Mouse (Mus musculus) layer of hippocampus, adult 9-10 months (tissue): Measurements from ENCODE around the gene Fmod.

ENCODE experiments used
- DNase-seq: peaks from one replicate; pipeline ENCODE4 v3.0.0; 2022; ENCODE audit warnings: low spot score

Fmod gene

DNA sequence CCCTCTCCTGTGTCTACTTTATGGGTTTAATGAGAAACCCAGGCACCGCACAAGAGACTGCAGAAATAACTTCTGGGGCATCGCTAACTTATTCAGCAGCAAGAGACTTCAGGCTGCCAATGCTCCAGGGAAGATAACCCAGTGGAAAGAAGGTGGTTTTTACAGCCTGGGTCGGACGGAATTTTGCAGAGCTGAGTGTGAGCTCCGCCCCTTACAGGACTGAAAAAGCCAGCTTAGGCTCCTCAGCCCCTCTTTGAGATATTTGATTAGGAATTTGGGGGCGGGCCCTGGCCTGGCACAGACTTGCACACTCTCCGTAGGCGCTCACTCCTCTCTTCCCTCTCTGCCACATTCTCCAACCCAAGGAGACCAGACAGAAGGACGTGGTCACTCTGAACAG, at the start of gene Fmod:
TSS of gene Fmod (plus strand) at position 83 of the 400 bp plus-strand sequence.
- DNase-seq = no peak

DNA sequence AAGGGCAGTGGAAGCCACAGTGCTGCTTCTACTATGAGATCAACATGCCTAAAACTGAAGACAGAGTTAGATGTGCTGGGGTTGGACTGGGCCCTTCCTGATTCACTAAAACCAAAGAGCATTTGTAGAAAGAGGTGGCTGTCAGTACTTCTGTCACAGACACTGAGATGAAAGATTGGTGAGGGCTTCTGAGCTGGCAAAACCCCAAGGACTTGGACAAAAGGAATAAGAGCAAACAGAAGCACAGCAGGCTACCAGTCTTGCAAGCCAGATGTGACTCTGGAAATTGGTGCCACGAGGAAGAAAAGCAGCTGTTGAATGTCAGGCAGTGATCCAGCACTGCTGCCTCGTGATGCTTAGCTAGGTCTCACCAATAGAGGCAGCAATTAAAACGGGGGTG, 48.2 kb upstream of the Fmod start:
- DNase-seq = no peak

DNA sequence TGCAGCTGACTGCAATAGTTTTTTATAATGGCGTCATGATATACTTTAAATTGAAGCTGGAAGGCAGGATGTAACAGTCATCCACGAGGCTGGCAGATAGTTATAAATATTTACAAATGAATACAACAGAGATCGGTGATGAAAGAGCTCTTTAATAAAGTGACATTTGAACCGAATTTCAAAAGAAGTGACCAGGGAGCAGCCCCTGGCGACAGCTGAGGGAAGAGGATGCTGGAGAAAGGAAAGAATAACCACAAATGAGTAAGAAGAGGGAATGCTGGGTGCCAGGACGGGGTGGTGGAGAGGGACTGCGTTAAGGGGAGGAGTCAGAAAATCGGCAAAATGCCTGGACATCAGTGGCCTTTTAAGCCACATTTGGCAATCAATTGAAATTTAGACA, 45.8 kb upstream of the Fmod start:
- no peak for DNase-seq

DNA sequence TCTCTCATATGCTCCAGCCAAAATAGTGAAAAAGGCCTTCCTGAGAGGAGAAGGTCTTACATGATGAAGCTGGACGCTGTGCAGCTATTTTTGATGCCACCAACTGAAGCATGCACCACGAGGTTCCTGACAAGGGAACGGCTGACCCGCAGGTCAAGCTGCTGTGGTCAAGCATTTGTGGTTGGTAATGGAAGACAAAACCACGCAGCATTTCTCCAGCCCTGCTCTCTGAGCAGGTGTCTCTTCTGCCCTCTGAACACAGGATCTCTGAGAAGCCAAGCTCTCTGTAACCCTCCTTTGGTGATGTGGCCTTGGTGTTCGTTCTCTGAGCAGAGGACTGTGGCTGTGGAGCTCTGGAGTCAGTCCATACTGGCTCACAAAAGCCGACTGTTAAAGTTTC, 31.6 kb upstream of the Fmod start:
- no peak for DNase-seq

DNA sequence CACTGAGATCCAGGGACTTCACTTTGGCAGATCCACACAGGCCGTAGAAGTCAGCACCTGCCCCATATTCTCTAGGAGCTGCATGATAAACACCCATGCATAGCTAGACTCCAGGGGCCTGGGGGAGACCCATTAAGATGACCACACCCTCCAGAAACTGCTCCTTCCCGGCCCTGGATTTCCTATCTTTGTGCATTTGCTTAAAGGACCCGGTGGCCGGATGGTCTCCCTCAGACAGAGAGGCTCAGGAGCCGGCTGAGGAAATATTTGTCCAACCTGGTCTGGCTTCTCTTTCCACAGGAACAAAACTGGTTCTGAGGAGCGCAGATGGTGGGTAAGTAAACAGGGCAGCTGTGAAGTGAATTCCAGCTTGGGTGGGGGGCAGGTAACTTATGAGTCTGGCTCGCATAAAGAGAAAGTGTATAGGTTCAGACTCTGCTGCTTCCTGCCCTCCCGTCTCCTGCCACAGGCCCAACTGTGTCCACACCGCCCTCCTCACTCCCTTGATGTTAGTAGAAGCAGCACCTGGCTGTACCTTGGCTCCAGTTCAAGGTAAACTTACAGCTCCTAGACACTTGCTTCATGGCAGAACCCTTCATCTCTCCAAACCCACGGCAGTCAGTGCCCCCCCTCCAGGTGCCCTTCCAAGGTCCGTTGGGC, 30.8 kb upstream of the Fmod start:
- DNase-seq = no peak

DNA sequence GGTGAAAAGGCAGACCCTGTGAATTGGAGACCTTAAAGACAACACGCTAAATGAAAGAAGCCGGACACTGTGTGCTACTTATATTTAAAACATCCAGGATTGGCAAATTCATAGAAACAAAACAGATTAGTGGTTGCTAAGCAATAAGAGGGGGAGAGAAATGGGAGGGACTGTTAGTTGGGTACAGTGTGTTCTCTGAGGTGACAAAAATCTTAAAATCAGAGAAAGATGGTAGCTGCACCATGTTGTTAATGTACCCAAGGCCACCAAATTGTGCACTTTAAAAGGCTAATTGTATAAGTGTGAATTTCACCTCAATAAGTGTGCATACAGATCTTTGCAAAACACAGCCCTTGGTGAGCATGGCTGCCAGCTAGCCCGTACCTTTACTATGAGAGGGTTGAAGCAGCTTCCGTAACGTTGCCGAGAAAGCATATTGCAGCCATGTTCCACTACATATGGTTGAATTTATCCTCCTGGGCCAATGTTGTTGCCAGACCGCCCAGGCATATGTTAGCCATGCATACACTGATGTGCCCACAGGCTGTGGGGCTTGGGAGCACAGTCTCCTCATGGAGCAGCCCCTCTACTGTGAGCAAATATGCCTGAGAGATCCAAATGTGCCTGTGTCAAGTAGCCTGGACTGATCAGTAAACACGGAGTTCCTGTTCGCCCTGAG, 12.6 kb upstream of the Fmod start:
- no peak for DNase-seq

DNA sequence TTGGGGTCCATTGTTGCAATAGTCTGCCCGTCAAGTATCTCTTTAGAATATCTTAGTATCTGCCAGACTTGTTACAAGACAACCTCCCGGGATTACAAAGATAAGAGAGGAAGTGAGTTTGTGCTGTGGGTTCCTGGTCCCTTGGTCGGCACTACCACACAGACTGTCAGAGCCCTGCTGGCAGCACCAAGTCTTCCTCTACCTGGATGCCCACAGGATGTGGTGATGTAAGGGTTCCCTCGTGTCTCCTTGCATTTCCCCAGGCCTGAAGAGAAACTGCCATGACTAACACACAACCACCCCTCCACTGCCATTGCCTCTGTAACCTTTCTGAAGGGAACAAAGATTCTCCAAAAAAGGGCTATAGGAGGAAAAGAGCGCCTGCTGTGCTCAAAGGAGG, 11.1 kb upstream of the Fmod start:
- DNase-seq = no peak

DNA sequence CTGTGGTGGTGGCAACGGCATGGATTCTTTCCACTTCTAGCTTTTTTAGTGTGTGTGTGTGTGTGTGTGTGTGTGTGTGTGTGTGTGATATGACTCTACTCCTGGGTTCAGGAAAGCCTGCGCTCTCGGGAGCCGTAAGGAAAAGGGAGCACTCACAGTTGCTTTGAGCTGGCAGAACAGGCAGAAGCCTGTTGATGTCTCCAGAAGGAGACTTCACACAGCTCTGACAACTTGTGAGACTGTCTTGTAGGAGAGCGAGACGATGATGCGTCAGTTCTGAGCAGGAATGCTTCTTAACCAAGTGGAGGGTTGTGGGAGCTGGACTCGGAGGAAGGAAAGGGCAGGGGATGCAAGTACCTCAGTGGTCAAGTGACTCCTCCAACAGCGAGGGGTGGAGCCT, 10.3 kb upstream of the Fmod start:
- no peak for DNase-seq

DNA sequence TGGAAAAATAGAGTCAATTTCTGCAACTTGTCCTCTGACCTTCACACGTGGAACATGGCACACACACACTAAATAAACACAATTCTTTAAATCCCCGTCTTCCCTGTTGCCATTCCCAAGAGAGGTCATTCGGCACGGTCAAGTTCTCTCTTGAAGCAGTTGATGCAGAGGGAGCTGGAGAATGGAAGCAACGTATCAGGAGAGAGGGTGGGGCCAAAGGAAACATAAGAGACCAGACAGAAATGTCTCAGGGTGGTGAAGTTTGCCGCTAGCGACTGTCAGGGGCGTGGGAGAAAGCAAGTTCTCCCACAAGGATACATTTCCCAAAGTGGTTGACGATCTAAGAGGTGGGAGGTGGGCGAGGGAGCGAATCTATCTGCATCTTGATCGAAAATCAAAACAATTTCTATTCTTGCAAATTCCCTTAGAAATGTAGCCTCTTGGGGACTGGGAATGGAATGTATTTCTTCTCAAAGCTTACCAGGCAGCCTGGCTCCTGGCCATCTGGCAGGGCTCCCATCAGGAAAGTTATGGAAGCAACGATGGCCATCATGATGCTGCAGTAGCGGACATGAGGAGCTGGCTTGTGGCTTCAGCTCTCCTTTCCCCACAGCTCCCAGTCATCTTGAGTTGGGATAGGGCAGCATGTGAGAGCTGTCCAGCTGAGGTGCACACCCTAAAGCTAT, 8.8 kb upstream of the Fmod start:
- no peak for DNase-seq

DNA sequence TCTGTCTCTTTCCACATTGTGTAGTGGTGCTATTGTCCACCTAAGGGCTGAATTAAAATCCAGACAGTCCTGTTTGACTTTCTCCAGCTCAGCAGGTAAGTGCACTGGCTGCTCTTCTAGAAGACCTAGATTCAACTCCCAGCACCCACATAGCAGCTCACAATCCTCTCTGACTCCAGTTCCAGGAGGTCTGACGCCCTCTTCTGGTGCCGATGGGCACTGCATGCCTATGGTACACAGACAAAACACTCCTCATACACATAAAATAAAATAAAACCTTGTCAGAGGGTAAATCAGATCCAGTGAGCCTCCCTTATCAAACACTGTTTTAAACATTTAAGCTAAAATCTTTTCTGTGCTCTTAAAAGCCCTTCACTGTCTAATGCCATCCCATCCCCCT, 562 bp upstream of the Fmod start:
- DNase-seq = no peak

DNA sequence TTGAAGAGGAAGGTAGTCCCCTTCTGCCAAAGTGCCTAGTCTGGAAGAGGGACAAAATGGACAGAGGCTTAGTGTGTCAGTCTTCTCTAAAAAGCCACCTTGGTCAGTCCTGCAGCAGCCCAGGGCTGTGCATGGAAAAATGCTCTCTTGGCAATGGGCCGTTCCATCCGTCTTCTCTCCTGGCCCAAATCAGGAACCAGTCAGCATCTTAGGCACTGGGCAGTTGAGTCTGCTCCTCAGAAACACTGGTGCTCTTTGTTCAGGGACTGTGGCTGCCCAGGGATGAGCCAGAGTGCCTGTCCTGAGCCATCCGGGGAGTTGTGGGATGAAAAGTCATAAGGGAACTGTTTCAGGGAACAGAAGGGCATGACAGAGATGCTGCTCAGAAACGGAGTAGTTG, 1.3 kb downstream of the Fmod start:
- no peak for DNase-seq

DNA sequence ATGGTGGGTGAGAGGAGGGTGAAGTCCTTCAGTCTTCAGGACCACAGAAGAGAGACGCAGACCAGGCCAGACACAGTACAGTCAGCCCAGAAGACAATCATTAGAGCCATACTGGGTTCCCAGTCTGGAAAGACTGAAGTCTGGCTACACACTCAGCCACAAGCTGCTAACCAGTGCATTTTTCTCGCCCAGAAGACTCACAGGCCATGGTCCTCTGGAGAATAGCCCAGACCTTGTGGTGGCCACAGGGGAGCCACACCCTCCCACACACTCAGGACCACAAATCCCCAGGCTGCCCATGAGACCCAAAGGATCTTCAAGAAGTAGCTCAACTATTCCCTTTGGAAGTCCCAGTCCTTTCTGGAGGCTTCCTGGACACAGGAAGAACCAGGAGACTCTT, 2.3 kb downstream of the Fmod start:
- no peak for DNase-seq

DNA sequence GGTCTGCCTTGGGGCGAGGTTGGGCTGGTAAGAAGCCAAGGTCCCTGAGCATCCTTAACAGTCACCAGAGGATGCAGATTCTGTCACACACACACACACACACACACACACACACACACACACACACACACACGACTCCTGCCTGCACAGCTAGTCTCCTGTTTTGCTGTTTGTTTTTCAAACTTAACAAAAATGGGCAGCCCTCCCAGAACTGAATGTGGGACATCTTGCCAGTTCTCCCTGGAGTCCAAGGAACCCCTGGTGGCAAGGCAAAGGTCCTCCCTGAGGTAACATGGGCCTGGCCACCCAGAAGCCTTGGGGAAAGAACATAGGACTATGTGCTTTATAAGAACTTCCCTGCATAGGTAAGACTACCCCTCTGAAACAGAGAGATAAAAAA, 4.8 kb downstream of the Fmod start:
- DNase-seq = no peak

DNA sequence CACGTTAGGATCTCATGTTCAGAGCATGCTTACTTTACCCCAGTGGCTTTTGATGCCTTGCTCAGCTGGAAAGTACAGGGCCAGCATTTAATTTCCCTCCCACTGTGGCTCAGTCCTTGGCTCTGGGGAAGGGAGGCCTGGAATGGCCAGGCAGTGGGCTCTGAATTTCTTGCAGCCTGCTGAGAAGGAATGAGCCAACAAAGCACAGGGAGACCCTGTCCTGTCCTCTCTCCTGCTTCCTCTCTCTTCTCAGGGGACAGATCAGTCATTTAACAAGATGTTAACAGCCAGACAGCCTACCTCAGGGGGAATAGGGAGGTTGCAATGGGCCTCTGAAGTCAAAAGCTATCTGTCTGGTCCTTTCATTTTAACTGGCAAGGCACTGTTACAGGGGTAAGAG, 5.3 kb downstream of the Fmod start:
- no peak for DNase-seq

DNA sequence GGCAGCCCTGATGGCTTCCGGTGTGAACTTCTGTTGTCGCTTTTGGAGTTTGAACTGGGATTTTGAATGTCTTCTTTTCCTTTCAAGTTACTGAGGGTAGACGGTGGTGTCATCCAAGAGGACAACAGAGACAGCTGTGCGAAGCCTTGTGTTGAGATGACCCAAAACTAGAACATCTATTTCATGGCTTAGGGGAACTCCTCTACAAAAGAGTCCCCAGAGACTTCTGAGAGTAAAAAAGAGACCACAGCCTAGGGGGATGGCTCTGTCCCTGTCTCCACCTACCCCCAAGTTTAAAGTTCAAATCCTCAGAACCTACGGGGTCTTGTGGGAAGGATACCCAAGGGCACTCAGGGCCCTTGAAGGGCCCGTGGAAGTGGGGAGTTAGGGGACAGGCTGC, 7.8 kb downstream of the Fmod start:
- no peak for DNase-seq

DNA sequence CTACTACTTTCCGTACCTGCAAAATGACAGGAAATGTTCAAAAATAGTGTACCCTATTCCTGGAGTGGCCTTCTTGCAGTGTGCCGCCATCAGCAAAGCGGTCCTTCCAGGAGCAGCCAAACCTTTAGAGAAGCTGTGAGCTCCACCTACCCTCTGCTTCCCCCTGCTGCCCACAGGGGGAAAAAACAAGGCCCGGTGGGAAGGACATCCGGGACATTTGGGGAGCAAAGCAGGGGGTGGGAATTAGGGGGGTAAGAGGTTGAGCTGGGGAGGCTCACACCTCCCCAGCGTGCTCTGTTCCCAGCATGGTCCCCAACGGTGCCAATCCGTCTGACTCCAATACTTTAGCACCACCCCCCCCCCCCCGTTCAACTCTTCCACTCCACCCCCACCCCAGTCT, 8.9 kb downstream of the Fmod start:
- DNase-seq = no peak

DNA sequence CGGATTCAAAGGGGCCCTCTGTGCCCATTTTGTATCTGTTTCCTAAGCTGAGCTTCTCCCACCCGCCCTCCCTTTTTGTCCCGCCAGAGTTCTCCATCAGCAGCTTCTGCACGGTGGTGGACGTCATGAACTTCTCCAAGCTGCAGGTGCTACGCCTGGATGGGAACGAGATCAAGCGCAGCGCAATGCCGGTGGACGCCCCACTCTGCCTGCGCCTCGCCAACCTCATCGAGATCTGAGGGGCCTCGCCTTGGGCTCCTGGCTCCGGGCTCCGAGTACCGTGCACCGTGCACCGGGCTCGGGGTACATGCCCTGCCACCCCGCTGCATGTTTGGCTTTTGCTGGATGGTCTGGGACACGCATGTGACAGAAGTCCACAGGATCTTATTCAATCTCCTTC, 9.3 kb downstream of the Fmod start:
- no peak for DNase-seq

DNA sequence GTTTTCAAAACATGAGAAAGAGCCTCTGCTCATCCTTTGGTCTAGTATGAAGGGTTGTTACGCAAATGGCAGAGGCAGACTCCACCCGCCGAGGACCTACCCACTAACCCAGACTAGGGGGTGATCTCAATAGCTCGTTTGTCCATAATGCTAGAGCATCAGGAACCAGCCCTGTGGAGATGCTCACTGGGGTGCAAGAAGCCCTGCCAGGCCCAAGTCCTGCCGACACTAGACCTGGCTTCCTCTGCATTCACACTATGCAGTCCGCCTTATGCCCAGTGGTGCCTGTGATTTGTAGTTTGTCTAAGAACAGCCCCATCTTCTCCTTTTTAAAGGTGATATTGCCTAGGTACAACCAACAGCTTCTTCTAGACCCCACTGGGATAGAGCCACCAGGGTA, 10.4 kb downstream of the Fmod start:
- no peak for DNase-seq

DNA sequence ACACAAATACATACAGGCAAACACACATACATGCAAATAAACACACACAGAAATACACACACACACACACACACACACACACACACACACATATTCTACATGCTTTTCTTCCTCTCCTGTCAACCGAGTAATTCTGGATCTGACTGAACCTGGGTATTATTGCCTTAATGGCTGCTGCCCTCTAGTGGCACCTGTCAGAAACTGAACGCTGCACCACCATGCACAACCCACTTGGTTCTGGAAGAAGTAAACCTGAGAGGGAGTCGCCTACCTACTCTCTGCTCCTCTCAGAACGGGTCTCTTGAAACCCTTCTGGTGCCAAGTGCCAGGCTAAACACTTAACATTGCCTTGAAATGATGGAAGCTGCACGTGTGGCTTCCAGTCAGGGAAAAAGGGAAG, 11.7 kb downstream of the Fmod start:
- peak; percentile 70 for DNase-seq

DNA sequence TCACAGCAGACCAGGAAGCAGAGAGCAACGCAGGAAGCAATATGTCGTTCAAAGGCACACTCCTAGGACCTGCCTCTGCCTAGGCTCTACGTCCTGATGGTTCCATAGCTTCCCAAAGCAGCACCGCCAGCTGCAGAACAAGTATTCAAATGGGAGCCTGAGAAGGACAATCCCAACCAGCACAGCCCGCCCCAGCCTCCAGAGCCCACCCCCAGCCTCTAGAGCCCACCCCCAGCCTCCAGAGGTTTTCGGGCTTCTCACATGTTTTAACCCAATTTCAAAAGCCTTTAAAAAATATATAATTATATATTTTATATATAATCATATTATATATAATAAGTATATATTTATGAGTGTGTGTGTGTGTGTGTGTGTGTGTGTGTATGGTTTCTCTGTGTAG, 12.5 kb downstream of the Fmod start:
- DNase-seq = no peak

DNA sequence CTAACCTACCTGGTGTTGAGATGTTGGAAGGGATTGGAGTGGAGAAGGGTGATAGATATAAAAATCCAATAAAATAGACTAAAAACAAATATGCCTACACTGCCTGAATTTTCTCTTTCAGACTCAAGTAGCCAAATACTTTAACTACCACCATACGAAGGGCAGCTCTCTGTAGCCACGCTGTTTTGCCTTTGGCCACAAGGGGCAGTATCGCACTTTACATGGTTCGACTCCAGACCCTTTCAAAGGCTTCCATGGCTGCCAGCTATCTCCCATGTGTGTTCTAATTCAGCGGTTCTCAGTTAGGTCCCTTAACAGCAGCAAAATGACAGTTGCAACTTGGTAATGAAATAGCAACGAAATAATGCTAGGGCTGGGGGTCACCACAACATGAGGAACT, 16.2 kb downstream of the Fmod start:
- DNase-seq = peak; percentile 90

DNA sequence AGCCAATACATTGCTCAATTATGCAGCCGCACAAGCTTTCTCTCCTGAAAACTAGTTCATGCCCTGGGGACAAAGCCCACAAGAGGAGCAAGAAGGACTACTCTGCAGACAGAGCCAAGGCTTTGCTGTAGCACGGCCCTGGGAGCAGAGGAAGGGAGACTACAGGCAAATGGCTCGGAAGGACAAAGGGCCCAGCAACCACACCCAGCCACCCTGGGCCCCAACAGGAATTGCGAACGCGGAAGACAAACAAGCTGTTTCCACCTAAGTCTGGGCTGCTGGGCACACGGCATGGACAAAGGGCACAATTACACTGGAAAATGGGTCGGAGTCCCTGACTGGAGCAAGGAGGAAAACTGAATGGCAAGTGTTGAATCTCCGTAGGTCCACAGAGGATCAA, 18.0 kb downstream of the Fmod start:
- no peak for DNase-seq

DNA sequence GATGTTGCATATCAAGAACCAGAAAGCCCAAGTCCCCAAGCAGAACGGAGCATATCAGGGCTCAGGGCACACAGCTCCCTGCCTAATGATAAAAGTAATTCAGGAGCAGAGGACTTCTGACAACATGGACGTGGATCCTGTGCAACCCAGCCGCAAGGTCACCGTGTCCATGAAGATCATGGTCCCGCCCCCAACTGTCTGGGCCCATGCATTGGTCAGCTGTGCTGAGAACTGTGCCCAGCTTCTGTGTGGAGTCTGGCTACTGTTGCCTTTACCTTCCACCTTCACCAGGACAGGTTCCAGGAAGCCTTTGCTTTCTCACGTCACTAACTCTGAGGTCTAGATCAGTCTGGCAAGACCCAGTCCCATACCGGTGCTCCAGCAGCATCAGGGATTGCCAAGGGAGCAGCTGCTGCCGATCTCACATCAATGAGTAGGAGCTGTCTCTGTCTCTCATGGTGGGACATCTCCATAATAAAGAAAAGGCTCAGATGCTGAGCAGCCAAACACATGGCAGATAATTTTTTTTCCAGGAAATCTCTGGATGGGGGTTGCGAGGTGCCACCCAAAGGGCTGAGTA, 18.7 kb downstream of the Fmod start:
- no peak for DNase-seq
